Mouse (Mus musculus) A20 (cell line): ENCODE results near the gene Ccdc9.
"Not testable (repeated sequence)": the region's sequence is repeated elsewhere in the genome, so short reads cannot be mapped to it uniquely, and the experiment has no call there.

Experiments
- DNase-seq: peaks from one replicate; pipeline ENCODE4 v3.0.0-alpha.2; 2011; ENCODE audit warnings: low read depth, low spot score

Gene Ccdc9

GRCm38 (mm10) chr7:16308555-16309317, 22.1 kb upstream of the Ccdc9 start:
- DNase-seq: peak; percentile 90

DNA sequence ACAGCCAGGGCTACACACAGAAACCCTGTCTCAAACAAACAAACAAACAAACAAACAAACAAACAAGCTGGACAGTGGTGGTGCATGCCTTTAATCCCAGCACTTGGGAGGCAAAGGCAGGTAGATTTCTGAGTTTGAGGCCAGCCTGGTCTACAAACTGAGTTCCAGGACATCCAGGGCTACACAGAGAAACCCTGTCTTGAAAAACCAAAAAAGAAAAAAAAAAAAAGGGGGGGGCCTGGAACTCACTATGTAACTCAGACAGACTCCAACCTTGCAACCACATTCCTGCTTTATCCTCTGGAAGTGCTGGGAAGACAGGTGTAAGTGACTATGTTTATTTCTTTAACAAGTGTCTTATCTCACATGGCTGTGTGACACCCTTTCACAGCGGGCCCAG, 21.5 kb upstream of the Ccdc9 start, which contains the start of gene Bbc3:
TSS of gene Bbc3 (plus strand) at position 301 of the 400 bp plus-strand sequence.
- DNase-seq: not testable (repeated sequence)

DNA sequence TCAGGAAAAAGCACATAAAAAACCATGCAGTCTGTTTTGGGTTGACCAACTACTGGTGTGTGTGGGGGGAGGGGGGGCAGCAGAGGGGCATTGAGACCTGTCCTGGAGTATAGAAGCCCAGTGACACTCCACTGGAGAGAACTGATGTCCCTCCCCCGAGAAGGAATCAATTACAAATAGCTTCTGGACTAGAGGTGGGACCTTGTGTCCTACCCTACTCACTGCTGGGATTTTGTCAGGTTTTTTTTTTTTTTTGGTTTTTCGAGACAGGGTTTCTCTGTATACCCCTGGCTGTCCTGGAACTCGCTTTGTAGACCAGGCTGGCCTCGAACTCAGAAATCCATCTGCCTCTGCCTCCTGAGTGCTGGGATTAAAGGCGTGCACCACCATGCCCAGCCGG, 20.5 kb upstream of the Ccdc9 start:
- not testable (repeated sequence) for DNase-seq

DNA sequence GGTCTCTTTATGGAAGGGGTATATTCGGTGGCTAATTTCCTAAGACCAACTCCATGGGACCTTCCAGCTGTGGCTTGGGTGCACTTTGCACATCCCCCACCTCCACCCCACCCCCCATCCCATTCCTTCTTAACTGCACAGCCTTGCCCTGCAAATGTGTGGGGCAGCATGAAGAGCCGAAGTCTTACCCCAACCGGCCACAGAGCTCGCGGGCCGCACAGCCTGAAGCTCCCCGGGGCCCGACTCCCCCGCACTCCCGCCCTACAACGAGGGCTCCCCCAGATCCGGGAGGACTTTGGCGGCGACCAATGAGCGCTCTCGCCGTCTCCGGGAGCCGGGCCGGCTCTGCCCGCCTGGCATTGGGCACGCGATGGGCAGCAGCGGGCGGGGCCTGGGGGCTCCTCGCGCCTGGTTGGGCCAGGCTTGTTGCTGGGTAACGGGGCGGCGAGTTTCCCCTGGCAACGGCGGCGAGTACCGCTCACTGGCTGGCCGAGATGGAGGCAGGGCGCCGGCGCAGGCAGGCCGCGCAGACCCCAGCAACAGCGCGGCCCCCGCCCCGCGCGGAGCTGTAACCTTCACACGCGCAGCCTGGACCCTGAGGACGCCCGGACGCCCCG, 12.9 kb upstream of the Ccdc9 start:
- DNase-seq: peak; percentile 86

DNA sequence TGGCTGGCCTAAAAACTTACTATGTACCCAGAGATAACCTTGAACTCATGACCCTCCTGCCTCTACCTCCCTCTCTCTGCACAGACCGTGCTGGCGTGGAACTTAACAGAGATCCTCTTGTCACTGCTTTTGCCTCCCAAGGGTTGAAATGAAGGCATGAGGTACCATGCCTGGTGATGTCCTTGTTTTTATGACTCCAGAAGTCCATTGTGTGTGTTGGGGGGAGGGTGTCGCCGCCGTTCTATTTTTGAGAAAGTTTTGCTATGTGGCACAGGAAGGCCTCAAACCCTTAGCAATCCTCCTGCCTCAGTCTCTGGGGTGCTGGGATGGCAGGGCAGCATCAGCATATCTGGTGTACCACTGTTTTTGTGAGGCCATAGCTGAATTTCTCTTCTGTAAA, 12.3 kb upstream of the Ccdc9 start:
- no peak for DNase-seq

GRCm38 (mm10) chr7:16297616-16298015, 11.0 kb upstream of the Ccdc9 start:
- no peak for DNase-seq

DNA sequence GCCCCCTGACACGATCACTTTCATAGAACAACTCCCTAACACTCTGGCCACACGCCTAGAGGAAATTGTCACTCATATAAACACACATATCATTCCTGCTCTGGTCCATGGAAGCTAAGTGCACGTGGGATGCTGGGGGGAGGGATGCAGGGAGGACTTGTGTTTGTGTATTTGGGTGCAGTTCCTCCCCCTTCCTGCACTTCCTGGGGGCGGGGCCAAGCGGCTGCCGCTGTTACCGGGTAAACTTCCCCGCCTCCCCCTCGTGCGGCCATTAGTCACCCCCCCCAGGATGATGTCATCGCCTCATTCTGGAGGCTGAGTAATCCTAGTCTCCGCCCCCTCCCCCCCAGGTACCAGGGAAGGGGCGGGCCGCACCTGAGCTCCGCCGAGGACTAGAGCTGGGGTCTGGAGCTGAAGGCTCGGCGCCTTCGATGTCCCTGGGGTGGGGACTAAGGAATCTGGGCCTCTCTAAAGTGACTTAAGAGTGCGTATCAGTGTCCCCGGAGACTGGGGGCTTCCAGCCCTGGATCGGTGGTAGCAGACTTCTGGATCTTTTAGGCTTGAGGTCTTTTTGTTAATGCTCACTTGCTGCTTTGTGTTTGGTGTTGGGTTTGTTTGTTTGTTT, 10.3 kb upstream of the Ccdc9 start:
- DNase-seq: peak; percentile 94

DNA sequence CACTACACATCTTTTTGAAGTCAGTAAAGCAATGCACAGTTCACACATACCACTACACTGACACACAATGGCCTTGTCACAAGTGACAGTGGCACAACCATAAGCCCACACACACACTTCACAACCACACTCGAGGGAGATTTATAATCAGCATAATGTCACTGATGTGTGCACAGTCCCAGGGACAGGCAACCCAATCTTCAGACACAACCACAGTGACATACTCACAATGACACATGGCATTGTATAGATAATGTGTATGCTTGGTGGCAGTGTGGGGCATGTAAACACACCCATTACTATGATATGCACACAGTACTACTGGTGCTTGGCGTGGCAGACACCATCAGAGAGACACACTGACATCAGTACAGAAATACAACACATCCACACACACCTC, 9.6 kb upstream of the Ccdc9 start:
- DNase-seq: no peak

DNA sequence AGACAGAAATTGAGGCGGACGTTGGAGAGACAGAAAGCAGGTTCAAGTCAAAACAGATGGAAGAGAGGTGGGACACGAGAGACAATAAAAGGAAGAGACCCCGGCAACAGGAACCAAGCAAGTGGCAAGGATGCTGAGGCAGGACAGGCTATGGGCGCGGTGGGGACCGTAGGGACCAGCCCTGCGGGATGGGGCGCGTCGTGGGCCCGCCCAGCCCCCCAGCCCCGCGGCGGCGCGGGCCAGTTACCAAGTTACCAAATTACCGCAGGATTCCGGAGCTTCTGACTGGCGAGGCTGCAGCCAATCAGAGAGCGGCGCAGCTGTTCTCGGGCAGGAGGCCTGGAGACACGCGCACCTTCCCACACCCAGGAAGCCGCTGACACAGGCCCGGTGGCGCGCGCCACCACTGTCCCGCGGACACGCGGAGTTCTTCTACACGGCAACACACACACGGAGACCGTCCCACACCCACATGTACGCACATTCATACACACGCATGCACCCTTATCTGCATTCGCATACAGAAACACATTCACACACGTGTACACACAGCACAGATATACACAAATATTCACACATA, 8.8 kb upstream of the Ccdc9 start:
- DNase-seq: peak; percentile 93

DNA sequence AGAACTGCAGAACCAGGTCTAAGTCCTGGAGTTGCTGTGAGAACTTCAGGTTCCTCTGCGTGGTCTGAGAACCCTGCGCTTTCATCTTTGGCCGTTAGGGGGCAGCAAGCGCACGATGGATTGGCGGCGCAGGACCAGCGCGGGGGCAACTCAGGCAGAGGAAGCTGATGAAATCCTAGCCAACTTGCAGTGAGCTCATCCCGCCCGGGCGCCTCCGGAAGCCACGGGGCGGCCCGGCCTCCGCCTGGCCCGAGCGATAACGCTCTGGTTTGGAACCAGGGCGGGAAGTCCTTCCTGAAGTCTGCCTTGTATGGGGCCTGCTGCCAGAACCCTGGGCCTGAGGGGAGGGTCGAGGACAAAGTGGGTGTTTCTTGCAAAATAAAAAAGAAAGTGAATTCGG, 8.2 kb upstream of the Ccdc9 start:
- DNase-seq: peak; percentile 96

DNA sequence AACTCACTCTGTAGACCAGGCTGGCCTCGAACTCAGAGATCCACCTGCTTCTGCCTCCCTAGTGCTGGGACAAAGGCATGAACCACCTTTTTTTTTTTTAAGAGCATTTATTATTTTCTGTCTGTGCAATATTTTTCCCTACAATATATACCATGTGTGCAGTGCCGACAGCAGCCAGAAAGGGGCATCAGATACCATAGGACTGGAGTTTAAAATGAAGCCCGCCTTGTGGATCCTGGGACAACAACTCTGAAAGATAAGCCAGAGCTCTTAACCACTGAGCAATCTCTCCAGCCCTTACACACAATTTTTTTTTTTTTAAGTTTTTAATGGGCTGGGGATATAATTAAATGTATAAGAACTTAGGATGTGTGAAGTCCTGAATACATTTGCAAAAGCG, 7.8 kb upstream of the Ccdc9 start:
- peak; percentile 75 for DNase-seq

DNA sequence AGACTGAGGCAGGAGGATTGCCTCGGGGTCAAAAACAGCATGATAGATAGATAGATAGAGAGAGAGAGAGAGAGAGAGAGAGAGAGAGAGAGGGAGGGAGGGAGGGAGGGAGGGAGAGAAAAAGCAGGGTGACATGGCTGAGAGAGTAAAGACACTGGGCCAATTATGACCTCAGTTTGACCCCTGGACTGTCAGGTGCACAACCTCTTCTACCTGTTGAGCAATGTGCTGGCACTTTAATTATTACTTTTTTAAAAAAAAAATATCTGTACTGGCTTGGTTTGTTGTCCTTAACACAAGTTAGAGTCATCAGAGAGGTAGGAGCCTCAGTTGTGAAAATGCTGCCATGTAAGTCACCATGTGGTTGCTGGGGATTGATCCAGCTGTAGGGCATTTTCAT, 1.2 kb upstream of the Ccdc9 start:
- no peak for DNase-seq

GRCm38 (mm10) chr7:16287016-16287415, 421 bp upstream of the Ccdc9 start:
- DNase-seq: no peak

- peak; percentile 82 for DNase-seq
These were observed 1.1 kb downstream of the Ccdc9 start for GRCm38 (mm10) chr7:16285450-16286025.

DNA sequence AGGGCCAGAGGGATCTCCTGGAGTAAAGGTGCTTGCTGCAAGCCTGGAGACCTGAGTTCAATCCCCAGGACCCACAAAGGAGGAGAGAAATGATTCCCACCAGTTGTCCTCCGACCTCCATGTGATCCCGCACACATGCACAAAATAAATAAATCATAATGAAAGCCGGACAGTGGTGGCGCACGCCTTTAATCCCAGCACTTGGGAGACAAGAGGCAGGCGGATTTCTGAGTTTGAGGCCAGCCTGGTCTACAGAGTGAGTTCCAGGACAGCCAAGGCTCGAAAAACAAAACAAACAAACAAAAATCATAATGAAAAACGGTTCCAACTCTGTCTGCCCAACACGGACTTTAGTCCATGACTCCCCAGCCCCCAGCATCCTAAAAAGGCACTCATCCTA, 1.7 kb downstream of the Ccdc9 start:
- no peak for DNase-seq

DNA sequence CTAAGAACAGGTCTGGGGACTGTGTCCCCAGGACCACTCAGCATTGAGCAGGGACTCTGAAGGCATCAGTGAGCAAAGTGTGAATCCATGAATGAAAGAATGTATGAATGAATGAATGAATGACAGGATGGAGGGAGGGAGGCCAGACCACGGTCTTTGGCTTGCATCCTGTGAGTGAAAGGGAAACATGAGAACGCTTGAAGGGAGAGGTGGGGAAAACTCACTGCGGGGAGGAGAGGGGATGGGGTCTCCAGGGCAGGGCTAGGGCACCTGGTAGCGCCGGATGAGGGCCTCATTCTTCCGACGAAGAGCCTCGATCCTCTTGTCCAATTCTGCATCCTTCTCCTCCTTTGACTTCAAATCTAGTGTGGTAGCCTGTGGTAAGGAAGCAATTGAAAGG, 2.6 kb downstream of the Ccdc9 start:
- no peak for DNase-seq

GRCm38 (mm10) chr7:16282334-16282733, 4.3 kb downstream of the Ccdc9 start:
- no peak for DNase-seq

- no peak for DNase-seq
These were observed 5.9 kb downstream of the Ccdc9 start for GRCm38 (mm10) chr7:16280721-16281120.

DNA sequence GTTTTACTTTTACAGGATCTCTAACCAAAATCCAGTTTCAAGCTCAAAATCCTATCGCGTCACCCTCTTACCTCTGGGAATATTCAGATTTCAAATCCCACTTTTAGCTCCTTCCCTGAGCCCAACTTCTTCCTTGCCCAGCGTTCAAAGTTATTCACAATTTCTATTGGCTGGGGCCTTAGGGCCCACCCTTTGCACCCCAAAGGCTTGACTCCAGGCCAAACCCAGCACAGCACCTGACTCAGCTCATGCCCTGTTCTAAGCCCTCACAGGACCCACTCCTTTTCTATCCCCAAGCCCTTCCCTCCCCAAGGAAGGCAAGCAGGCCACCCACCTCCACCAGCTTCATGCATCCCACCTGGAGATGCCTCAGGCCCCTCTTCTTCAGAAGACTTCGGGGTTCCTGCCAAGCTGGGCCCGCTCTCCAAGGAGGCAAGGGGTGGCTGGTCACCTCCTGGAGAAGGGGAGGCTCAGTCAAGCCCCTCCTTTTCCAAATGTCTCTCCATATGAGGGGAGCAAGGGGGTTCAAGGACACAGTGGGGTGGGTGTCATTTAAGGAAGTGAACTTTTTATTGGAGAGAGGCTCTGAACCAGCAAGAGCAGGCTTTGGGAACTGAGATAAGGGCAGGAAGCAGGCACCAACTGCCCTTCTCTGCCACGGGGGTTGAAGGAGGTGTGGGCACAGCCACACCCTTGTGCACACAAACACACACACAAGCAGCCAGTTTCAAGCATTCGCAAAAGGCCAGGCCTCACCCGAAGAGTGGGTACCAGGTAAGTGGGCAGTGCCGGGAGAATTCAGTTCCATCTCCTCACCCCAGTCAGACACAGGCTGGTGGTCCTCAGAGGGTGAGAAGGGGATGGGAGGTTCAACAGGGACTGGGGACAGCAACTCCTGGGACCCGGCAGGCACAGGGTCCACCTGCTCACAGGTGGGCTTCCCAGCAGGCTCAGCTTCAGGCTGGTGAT, 11.4 kb downstream of the Ccdc9 start:
- peak; percentile 27 for DNase-seq

DNA sequence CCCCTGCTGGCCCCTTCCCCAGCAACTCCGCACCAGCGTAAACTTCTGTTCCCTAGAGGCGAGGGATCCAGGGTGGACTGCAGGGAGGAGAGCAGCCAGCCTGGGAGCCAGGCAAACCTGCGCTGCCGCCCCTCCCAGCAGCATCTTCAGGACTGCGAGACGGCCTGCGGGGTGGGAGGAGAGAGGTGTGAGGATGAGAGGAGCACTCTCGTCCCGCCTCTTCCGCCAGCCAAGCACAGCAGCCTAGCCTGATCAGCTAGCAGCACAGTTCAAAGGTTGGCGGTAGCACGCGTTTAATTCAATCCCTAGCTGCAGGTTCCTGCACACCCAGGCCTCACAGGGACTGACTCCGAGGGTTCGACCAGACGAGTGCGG, 12.8 kb downstream of the Ccdc9 start:
- DNase-seq: no peak
